Mouse (Mus musculus): ENCODE data around the gene Sln. TPM values are rescaled to one million over a fixed set of nuclear protein-coding genes. Genes with fewer than 3 reads are reported as not detected.

Gene Sln
- polyA plus RNA-seq, 1 experiment: not detected

GRCm38 (mm10) chr9:53877423-53877822, 27.5 kb downstream of the Sln start:
- WGBS: 71% methylated on average over 2 of the region's 2 CpGs
- Histone ChIP-seq H3K4me3 (replicated peaks; ENCODE audit: control insufficient read depth, low read depth, low read length) (no peak overlapping the region), H3K27ac (ENCODE audit: control insufficient read depth, insufficient read depth, low read depth, low read length, poor library complexity) (no peak overlapping the region), H3K4me1 (ENCODE audit: control insufficient read depth, insufficient read depth, low read length) (no peaks in the 10 kb centered on the region)
- TF ChIP-seq CTCF (IDR thresholded peaks at IDR 0.05; ENCODE audit: control insufficient read depth, insufficient read depth, low read length): no peak
- no peak for TF ChIP-seq POLR2A (IDR thresholded peaks at IDR 0.05; ENCODE audit: borderline replicate concordance, control insufficient read depth, low read depth, low read length)

GRCm38 (mm10) chr9:53883588-53884280, 33.8 kb downstream of the Sln start:
- H3K4me1 ChIP-seq (ENCODE audit: control insufficient read depth, insufficient read depth, low read length): no peaks in the 10 kb centered on the region
- no peak overlapping the region for H3K4me3 ChIP-seq (replicated peaks; ENCODE audit: control insufficient read depth, low read depth, low read length)
- TF ChIP-seq CTCF (IDR thresholded peaks at IDR 0.05; ENCODE audit: control insufficient read depth, insufficient read depth, low read length) (no peak), POLR2A (IDR thresholded peaks at IDR 0.05; ENCODE audit: borderline replicate concordance, control insufficient read depth, low read depth, low read length) (no peak)
- WGBS: 89% methylated on average over 23 of the region's 23 CpGs
- no peak overlapping the region for H3K27ac ChIP-seq (ENCODE audit: control insufficient read depth, insufficient read depth, low read depth, low read length, poor library complexity)

- Histone ChIP-seq H3K4me1 (ENCODE audit: control insufficient read depth, insufficient read depth, low read length) (no peaks in the 10 kb centered on the region), H3K27ac (ENCODE audit: control insufficient read depth, insufficient read depth, low read depth, low read length, poor library complexity) (no peak overlapping the region), H3K4me3 (replicated peaks; ENCODE audit: control insufficient read depth, low read depth, low read length) (no peak overlapping the region)
- TF ChIP-seq POLR2A (IDR thresholded peaks at IDR 0.05; ENCODE audit: borderline replicate concordance, control insufficient read depth, low read depth, low read length) (no peak), CTCF (IDR thresholded peaks at IDR 0.05; ENCODE audit: control insufficient read depth, insufficient read depth, low read length) (no peak)
- 20% methylated on average over 1 of the region's 1 CpGs for WGBS
These were observed 40.1 kb downstream of the Sln start for GRCm38 (mm10) chr9:53890075-53890474.

GRCm38 (mm10) chr9:53895827-53896226, 45.9 kb downstream of the Sln start:
- 76% methylated on average over 7 of the region's 7 CpGs for WGBS

GRCm38 (mm10) chr9:53899836-53900235, 49.9 kb downstream of the Sln start:
- WGBS: 85% methylated on average over 6 of the region's 6 CpGs
- H3K4me3 ChIP-seq (replicated peaks; ENCODE audit: control insufficient read depth, low read depth, low read length): no peak overlapping the region

More at GRCm38 (mm10) chr9:53895827-53896226, 45.9 kb downstream of the Sln start:
- Histone ChIP-seq H3K4me3 (replicated peaks; ENCODE audit: control insufficient read depth, low read depth, low read length) (no peak overlapping the region), H3K27ac (ENCODE audit: control insufficient read depth, insufficient read depth, low read depth, low read length, poor library complexity) (no peak overlapping the region), H3K4me1 (ENCODE audit: control insufficient read depth, insufficient read depth, low read length) (no peaks in the 10 kb centered on the region)
- TF ChIP-seq CTCF (IDR thresholded peaks at IDR 0.05; ENCODE audit: control insufficient read depth, insufficient read depth, low read length) (no peak), POLR2A (IDR thresholded peaks at IDR 0.05; ENCODE audit: borderline replicate concordance, control insufficient read depth, low read depth, low read length) (no peak)

GRCm38 (mm10) chr9:53903215-53903842, 53.4 kb downstream of the Sln start:
- no peak for TF ChIP-seq POLR2A (IDR thresholded peaks at IDR 0.05; ENCODE audit: borderline replicate concordance, control insufficient read depth, low read depth, low read length)
- TF ChIP-seq CTCF (IDR thresholded peaks at IDR 0.05; ENCODE audit: control insufficient read depth, insufficient read depth, low read length): no peak
- WGBS: 81% methylated on average over 7 of the region's 7 CpGs
- Histone ChIP-seq H3K4me1 (ENCODE audit: control insufficient read depth, insufficient read depth, low read length) (no peaks in the 10 kb centered on the region), H3K27ac (ENCODE audit: control insufficient read depth, insufficient read depth, low read depth, low read length, poor library complexity) (no peak overlapping the region), H3K4me3 (replicated peaks; ENCODE audit: control insufficient read depth, low read depth, low read length) (no peak overlapping the region)

More at GRCm38 (mm10) chr9:53899836-53900235, 49.9 kb downstream of the Sln start:
- TF ChIP-seq CTCF (IDR thresholded peaks at IDR 0.05; ENCODE audit: control insufficient read depth, insufficient read depth, low read length): no peak
- no peak for TF ChIP-seq POLR2A (IDR thresholded peaks at IDR 0.05; ENCODE audit: borderline replicate concordance, control insufficient read depth, low read depth, low read length)
- no peak overlapping the region for H3K27ac ChIP-seq (ENCODE audit: control insufficient read depth, insufficient read depth, low read depth, low read length, poor library complexity)
- H3K4me1 ChIP-seq (ENCODE audit: control insufficient read depth, insufficient read depth, low read length): no peaks in the 10 kb centered on the region

Other genes starting within 250 kb of the Sln start
- gene Acat1, start 239.8 kb upstream of the Sln start, polyA plus RNA-seq (2011; ENCODE audit: insufficient read depth, insufficient read length, low replicate concordance, missing spikeins): 22.7 and 23.0 TPM in 2 replicates
- 8.6 and 13.0 TPM in 2 replicates for gene Cul5, start 180.2 kb upstream of the Sln start, polyA plus RNA-seq (2011; ENCODE audit: insufficient read depth, insufficient read length, low replicate concordance, missing spikeins)
- gene Rab39, start 143.9 kb upstream of the Sln start, polyA plus RNA-seq (2011; ENCODE audit: insufficient read depth, insufficient read length, low replicate concordance, missing spikeins): 0.54 TPM in 1 of 2 replicates, not detected in the other
- 0.77 and 2.9 TPM in 2 replicates for gene Slc35f2, start 78.6 kb upstream of the Sln start, polyA plus RNA-seq (2011; ENCODE audit: insufficient read depth, insufficient read length, low replicate concordance, missing spikeins)
- gene Elmod1, start 125.1 kb downstream of the Sln start, polyA plus RNA-seq (2011; ENCODE audit: insufficient read depth, insufficient read length, low replicate concordance, missing spikeins): 1.3 TPM in 1 of 2 replicates, not detected in the other
- not detected in 2 replicates for gene Tnfaip8l3, start 218.2 kb downstream of the Sln start, polyA plus RNA-seq (2011; ENCODE audit: insufficient read depth, insufficient read length, low replicate concordance, missing spikeins)